Mouse (Mus musculus) C2C12 (cell line): ENCODE data around the gene Zfp982.

Experiments used
- CTCF ChIP-seq: IDR thresholded peaks from one replicate; pipeline ENCODE4 v1.5.1; 2011; ENCODE audit not compliant: control insufficient read depth, insufficient read depth, insufficient read length
- FOSL1 ChIP-seq: IDR thresholded peaks from one replicate; pipeline ENCODE4 v1.8.0; 2011; ENCODE audit warnings: mild to moderate bottlenecking, low read length; ENCODE audit not compliant: poor library complexity, insufficient read depth, severe bottlenecking
- MAX ChIP-seq: IDR thresholded peaks from one replicate; pipeline ENCODE4 v1.6.1; 2011; ENCODE audit warnings: mild to moderate bottlenecking, control low read depth
- MYOD1 ChIP-seq: IDR thresholded peaks from one replicate; pipeline ENCODE4 v1.6.1; 2011; ENCODE audit warnings: low read depth; ENCODE audit not compliant: control insufficient read depth, insufficient read length
- MYOG ChIP-seq: IDR thresholded peaks from one replicate; pipeline ENCODE4 v1.6.1; 2011; ENCODE audit not compliant: control insufficient read depth, insufficient read length; ENCODE audit errors: extremely low read depth
- USF1 ChIP-seq: IDR thresholded peaks from one replicate; pipeline ENCODE4 v1.6.1; 2011; ENCODE audit warnings: low read depth, mild to moderate bottlenecking, control low read depth, moderate library complexity

- no peak for TF ChIP-seq MAX
- no peak for TF ChIP-seq CTCF
- TF ChIP-seq USF1, result no peak
- no peak for TF ChIP-seq MYOD1
- no peak for TF ChIP-seq FOSL1
- TF ChIP-seq MYOG, result no peak
Measured at GRCm38 (mm10) chr4:147520100-147520499, 27.9 kb downstream of the Zfp982 start.
